Mouse (Mus musculus): Measurements from ENCODE around the gene Cnn2.
"Not testable (repeated sequence)": the region's sequence is repeated elsewhere in the genome, so short reads cannot be mapped to it uniquely, and the experiment has no call there.

Cnn2 gene

GRCm38 (mm10) chr10:80035686-80036085 lies 47.3 kb downstream of the Cnn2 start:
- no peak for DNase-seq (ENCODE audit: extremely low spot score, low spot score)

- DNase-seq (ENCODE audit: extremely low spot score, low spot score): no peak
Observed at GRCm38 (mm10) chr10:80036832-80037231, 48.4 kb downstream of the Cnn2 start.

- peak; percentile 98 for DNase-seq (ENCODE audit: extremely low spot score, low spot score)
Observed at GRCm38 (mm10) chr10:80039559-80039979, 51.2 kb downstream of the Cnn2 start, which contains the start of gene Polr2e. TSS of gene Polr2e (minus strand) at chr10:80039795.

DNA sequence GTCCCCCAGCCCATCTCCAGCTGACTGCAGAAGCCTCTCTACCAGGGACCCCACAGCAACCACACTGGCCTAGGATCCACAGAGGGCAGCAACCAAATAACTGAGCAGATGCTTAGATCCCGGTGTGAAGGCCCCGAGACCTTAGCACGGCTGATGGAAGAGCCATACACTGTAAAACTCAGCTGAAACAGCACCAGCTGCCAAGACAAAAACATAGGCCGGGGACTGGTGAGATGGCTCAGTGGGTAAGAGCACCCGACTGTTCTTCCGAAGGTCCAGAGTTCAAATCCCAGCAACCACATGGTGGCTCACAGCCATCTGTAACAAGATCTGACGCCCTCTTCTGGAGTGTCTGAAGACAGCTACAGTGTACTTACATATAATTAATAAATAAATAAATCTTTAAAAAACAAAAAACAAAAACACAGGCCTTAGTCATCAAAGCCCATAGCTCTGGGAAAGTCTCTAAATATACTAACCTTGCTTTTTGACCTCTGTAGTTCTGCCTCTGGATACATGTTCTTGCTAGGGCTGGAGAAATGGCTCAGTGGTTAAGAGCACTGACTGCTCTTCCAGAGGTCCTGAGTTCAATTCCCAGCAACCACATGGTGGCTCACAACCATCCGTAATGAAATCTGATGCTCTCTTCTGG lies 53.2 kb downstream of the Cnn2 start:
- DNase-seq (ENCODE audit: extremely low spot score, low spot score): not testable (repeated sequence)

GRCm38 (mm10) chr10:80044087-80044486 lies 55.7 kb downstream of the Cnn2 start:
- DNase-seq (ENCODE audit: extremely low spot score, low spot score): no peak

- DNase-seq (ENCODE audit: extremely low spot score, low spot score): not testable (repeated sequence)
Observed at GRCm38 (mm10) chr10:80045364-80045763, 57.0 kb downstream of the Cnn2 start.

Measured in neural tube, embryonic 10.5 days (tissue).